Mouse (Mus musculus): ENCODE measurements around the gene Amt. TPM values are rescaled to one million over a fixed set of nuclear protein-coding genes. Genes with fewer than 3 reads are reported as not detected.
A peak's percentile ranks its signal among the peaks of the same experiment; 100 is the strongest.

Gene Amt
- 1 to 10 TPM; 1.0 to 1.4 TPM for total RNA-seq (2021)
- long read RNA-seq, experiment 1, result 0 reads
- long read RNA-seq, experiment 2, result 0 reads

DNA sequence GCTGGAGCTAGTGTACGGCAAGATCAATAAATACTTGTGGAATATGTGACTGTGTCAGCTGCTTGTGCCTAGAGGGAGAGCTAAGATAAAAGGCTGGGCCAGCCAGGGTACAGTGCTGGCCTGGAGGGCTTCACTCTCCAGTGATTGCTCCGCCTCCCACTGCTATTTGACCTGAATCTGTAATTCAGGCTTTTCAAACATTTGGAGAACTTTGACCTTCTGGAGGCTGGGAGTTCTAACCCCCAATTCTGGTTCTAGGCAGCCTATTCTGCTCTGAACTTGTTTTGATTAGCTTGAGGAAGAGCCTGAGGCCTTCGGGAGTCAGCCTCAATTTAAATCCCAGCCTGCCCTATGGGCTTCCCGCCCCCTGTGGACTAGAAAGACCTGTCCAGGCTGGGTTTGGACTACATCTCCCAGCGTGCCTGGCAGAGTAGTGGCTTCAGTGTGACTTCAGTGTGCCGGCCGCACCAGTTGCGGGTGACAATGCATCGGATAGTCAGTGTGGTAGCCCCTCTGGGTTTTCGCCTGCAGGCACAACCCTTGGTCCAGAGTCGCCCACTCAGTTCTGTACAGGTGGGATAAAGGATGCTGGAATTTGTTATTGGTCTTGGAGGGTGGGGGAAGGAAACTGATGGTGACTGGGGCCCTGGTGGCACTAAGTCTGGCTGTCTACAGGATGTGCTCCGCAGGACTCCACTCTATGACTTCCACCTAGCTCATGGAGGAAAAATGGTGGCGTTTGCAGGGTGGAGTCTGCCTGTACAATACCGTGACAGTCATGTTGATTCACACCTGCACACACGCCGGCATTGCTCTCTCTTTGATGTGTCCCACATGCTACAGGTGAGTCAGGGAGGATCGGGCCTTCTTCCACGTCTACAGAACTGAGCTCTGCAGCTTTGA lies at the start of gene Amt:
TSS of gene Amt (plus strand) at position 401 of the 903 bp plus-strand sequence.
- Histone ChIP-seq H3K4me3 (peak within 1 kb of the TSS; percentile 41; the same call in 1 of the 2 replicates), H3K27ac (no peak within 1 kb of the TSS)
- no peak for DNase-seq
- TF ChIP-seq CTCF (IDR thresholded peaks at IDR 0.05), result no peak
- intact Hi-C loops (cut with DNase I), result no loop called here

DNA sequence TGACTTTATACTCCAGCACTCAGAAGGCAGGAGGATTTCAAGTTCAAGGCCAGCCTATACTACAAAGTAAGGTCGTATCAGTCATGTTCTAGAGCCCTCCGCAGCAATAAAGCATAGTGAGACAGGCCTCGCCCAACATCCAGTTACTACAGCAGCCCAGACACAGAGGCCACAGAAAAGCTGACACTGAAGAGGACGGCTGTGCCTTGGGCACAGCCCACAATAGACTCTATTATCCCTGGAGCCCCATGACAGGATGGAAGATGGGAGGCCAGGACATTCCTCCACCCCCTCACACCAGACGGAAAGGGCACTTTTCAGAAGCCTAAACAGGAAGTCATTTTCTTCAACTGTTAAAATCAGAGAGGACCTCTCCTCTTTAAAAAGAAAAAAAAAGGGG lies 47.7 kb upstream of the Amt start:
- peak; percentile 7 for DNase-seq
- TF ChIP-seq CTCF (IDR thresholded peaks at IDR 0.05), result no peak
- peak overlapping the region; percentile 72; the same call in 1 of the 2 replicates for H3K27ac ChIP-seq
- intact Hi-C loops (cut with DNase I), result no loop called here
- no peak overlapping the region for H3K4me3 ChIP-seq

DNA sequence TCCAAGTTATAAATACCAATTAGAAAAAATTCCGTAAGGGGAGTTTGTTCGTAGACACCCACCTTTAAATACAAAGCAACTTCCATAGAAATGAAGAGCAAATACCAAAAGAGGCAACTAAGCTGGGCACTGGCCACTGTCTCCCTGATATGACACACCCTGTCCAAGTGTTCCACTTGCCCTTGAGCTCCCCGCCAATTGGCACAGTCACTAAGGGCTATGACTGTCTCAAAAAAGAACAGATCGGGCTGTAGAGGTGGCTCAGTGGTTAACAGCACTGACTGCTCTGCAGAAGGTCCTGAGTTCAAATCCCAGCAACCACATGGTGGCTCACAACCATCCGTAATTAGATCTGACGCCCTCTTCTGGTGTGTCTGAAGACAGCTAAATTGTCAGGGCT lies 44.8 kb upstream of the Amt start:
- Histone ChIP-seq H3K4me3 (no peak overlapping the region), H3K27ac (peak overlapping the region; percentile 72)
- TF ChIP-seq CTCF (IDR thresholded peaks at IDR 0.05), result no peak
- DNase-seq, result peak; percentile 81
- intact Hi-C loops (cut with DNase I), result no loop called here

DNA sequence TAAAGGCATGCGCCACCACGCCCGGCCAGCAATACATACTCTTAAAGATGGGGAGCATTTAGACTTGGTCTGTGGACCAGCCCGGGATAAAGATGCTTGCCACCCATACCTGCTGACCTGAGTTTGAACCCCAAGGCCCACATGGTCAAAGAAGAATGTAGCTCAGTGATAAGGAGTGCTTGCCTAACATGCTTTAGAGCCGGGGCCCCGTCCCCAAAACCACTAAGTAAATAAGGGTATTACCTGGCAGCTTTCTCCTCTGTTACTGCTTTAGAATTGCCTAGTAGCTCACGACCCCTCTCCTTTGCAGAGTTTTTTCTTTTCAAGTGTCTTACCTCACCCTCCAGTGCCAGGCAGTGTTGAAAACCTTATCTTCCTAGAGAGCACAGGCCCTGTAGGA lies 43.9 kb upstream of the Amt start:
- DNase-seq, result no peak
- Histone ChIP-seq H3K4me3 (no peak overlapping the region), H3K27ac (peak overlapping the region; percentile 28; the same call in 1 of the 2 replicates)
- TF ChIP-seq CTCF (IDR thresholded peaks at IDR 0.05), result no peak
- intact Hi-C loops (cut with DNase I), result no loop called here

DNA sequence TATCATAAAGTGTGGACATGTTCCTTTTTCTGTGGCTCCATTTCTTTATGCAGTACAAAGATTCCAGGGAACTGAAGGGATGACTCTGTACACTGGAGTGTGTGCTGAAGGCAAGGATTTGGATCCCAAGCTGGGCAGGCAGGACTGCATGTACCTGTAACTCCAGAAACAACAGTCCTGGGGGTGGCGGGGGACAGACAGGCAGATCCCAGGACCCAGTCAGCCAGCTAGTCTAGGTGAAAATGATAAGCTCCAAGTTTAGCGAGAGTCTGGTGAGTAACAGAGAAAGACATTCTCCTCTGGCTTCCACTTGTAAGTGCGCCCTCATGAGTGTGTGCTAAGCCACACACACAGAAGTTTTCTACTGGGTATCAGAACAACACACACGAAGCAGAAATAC lies 36.1 kb upstream of the Amt start:
- no peak for TF ChIP-seq CTCF (IDR thresholded peaks at IDR 0.05)
- Histone ChIP-seq H3K27ac (peak overlapping the region; percentile 99), H3K4me3 (peak overlapping the region; percentile 96)
- DNase-seq, result no peak
- intact Hi-C loops (cut with DNase I), result loop anchor here (5.0 kb wide), 1 partner anchor 38 kb away; no protein-coding TSS in a partner anchor

DNA sequence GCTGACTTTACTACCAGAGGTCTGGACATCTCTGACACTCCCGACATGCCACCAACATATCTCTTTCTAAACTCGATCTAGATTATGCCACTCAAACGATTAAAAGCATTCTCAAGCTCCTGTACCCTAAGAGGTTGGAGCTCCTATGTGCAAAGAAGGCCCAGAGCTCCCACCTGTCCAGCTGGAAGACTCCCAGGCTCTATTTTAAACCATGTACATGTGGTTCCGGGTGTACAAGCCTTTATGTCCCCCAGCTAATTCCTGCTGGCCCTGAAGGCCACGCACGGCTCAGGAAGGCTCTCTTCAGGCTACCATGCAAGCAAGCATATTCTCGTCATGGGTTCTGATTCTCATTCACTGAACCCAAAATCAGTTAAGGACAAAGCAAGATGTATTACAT lies 34.8 kb upstream of the Amt start:
- intact Hi-C loops (cut with DNase I), result loop anchor here (5.0 kb wide), 1 partner anchor 40 kb away; no protein-coding TSS in a partner anchor
- peak overlapping the region; percentile 99 for H3K27ac ChIP-seq
- TF ChIP-seq CTCF (IDR thresholded peaks at IDR 0.05), result no peak
- peak; percentile 64 for DNase-seq
- peak overlapping the region; percentile 96 for H3K4me3 ChIP-seq

DNA sequence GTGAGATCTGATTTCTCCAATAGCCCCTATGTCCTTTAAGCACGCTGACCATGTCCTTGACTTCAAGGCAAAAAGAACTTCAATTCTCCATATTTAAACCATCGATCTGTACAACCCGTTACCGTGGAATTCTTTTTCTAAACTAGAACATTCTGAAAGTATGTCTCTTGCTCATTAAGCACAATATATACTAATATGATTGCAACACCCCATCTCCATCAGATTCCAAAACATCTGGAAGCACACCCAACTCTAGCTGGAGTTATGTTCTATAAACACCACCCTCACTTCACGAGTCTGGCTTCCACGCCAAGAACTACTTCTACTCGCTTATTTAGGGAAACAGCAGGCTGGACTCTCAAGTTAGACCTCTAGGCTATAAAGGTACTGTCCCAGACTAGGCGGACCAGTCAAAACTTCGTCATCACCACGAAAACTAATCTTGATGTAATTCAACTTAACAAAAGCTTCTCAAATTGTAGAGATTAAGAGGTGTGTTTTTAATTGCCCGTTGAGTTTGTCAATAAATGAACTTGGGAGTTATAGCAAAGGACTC lies 34.1 kb upstream of the Amt start:
- DNase-seq, result peak; percentile 61
- H3K27ac ChIP-seq, result peak overlapping the region; percentile 99
- peak overlapping the region; percentile 96 for H3K4me3 ChIP-seq
- intact Hi-C loops (cut with DNase I), result loop anchor here (5.0 kb wide), 1 partner anchor 40 kb away; no protein-coding TSS in a partner anchor
- TF ChIP-seq CTCF (IDR thresholded peaks at IDR 0.05), result no peak

DNA sequence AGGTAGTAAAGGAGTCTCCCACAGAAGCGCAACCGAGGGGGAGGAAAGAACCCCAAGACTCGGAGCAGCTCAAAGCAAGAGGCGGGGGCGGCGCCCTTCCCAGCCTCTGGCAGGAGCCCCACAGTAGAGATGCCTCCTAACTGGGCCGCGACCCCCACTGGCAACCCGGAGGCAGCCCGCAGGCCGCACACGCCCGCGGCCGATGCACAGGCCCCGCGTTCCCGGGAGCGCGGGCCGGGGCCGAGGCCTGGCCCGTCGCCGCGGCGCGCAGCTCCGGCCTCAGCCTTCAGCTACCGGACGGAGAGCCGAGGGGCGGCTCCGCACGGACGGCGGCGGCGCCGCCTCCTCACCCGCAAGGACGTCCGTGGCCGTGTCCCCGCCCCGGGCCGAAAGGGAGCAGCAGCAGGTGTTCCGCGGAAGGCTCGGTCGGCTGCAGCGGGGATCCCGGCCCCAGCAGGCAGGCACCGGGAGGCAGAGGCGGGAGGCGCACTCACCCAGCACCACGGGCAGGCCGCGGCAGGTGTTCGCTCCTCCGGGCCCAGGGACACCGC lies 33.4 kb upstream of the Amt start:
- Histone ChIP-seq H3K27ac (peak overlapping the region; percentile 99), H3K4me3 (peak overlapping the region; percentile 96)
- intact Hi-C loops (cut with DNase I), result loop anchor here (5.0 kb wide), 1 partner anchor 41 kb away; no protein-coding TSS in a partner anchor
- no peak for DNase-seq
- no peak for TF ChIP-seq CTCF (IDR thresholded peaks at IDR 0.05)

DNA sequence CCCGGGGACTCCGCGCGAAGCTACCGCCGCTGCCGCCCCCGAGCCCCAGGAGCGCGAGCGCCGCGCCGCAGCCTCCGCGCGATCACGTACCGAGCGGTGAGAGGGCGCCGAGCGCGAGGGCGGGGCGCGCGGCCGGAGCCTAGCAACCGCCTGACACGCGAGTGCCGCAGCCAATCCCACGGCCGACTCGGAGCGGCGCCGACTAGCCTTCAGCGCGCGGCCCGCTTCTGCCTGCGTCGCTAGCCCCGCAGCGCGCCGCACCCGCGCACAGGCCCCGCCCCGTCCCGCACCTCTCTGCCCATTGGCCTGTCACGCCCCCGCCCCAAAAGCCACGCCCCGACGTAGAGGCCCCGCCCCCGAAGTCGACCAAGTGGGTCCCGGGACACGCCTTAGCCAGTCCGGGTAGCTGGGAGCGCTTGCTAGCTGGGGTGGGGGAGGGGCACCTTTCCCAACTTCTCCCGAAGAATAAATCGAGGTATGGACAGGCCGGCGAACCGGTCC lies 32.9 kb upstream of the Amt start, which contains the start of gene Dag1:
TSS of gene Dag1 (minus strand) at position 269 of the 501 bp plus-strand sequence.
- peak; percentile 100 for DNase-seq
- H3K27ac ChIP-seq, result peak within 1 kb of the TSS; percentile 99
- no peak for TF ChIP-seq CTCF (IDR thresholded peaks at IDR 0.05)
- intact Hi-C loops (cut with DNase I), result loop anchor here (2.0 to 5.0 kb wide), 2 partner anchors 15 to 41 kb away; no protein-coding TSS in a partner anchor
- H3K4me3 ChIP-seq, result peak within 1 kb of the TSS; percentile 96

DNA sequence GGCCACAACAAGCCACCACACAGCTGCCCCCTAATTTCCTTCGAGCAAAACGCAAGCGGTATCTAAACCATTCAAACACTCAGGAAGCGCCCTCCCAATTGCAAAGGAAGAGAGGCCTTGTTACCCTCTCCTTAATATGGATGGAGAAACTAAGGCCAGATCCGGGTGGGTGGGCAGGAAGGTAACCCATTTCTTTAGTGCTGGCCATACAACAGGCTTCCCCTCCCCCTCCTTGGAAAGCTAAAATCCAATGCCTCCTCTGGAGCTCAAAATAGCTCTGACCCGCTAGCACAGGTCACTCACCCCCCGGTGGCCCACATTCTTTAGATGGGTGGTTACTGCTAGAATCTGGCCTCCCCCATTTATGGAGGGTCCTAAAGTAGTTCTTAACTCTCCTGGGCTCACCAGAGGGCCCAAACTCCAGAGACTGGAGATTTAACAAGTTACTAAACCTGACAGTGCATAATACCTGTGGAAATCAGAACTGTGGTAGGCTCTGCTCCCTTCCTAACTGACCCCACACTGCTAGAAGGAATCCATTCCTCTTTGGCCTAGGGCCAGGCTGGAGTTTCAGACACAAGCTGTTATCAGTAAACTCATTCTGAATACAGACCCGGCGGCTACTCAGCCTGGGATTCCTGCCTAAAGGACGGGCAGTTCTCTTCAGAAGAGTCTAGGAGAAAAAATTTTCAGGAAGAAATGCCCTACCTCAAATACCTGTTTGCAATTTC lies 32.3 kb upstream of the Amt start:
- peak overlapping the region; percentile 96 for H3K4me3 ChIP-seq
- DNase-seq, result peak; percentile 64
- no peak for TF ChIP-seq CTCF (IDR thresholded peaks at IDR 0.05)
- peak overlapping the region; percentile 99 for H3K27ac ChIP-seq
- intact Hi-C loops (cut with DNase I), result loop anchor here (2.0 to 5.0 kb wide), 2 partner anchors 14 to 42 kb away; no protein-coding TSS in a partner anchor

DNA sequence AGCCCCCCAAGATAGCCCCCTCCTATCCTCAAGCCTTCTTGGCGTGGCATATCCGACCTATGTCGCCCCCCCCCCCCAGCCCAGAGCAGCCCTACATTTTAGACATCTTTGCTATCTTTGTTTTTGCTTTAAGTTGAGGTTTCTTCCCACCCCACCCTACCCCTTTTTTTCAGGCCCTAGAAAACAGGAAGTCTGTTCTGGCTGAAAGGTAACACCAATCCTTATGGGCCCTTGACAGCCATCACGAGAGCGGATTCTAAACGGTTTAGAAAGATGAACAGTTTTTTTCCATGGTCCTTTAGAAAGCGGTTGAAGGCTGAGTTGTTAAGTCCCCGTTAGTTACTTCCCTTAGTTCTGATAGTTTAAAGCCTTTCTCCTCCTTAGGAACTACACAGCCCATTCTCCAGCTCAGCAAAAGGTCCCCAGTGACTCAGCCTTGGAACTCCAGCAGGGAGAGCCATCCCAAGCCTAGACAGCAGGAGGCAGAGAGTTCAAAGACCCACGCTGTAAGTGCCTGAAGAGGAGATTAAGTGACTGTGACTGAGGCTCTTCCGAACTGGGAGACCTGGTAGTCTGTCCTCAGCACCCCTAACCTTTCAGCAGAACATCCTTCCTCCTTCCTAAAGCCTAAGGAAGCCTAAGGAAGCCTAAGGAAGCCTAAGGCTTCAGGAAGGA lies 30.3 kb upstream of the Amt start:
- intact Hi-C loops (cut with DNase I), result no loop called here
- TF ChIP-seq CTCF (IDR thresholded peaks at IDR 0.05), result no peak
- H3K27ac ChIP-seq, result peak overlapping the region; percentile 99; the same call in 1 of the 2 replicates
- H3K4me3 ChIP-seq, result no peak overlapping the region
- DNase-seq, result no peak

All from gastrocnemius, adult 2 months (tissue).